ENCODE assay signal across 14 mouse cellular contexts in the genomic region with DNA sequence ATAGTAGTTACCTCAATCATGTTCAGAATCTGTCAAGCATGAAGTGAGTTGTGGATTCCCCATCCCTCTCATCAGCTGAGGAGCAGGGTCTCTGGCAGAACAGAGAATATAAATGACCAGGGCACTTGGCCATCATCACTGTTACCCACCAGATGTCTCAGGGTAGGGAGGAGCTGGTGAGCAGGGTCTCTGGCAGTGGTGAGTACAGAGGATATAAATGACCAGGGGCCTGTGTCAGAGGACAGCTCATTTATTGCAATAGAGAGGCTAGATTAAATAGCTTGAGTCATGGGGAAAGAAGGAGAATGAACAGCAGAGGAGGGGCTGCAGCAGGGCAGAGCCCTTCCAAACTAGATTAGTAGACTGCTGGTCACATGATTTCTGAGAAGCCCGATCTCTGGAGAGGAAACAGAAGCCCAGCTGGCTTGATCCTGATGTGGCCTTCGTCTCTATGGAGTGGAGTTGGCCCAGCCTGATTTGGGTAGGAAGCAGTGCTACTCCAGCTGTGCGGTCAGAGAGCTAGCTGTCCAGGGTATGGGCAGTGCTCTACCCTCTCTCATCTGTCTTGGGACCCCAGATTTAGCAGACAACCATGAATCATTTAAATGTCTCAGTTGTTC.
DNase-seq lines count a peak whose midpoint lies in the region; ATAC-seq and TF ChIP-seq lines count a peak whose summit lies in the region.
"Had no signal": no experiment of that assay in that cellular context is flagged by ENCODE, and none has a peak within 500 bp of the region (broad histone marks: within the 10 kb centered on the region; RNA-seq: fewer than 3 reads in every experiment).

No protein-coding gene starts in this region.

- H3K27me3 ChIP-seq in hindbrain, postnatal 0 days (ENCODE audit: insufficient read depth, low read length) = no peaks in the 10 kb centered on the region
- no peaks in the 10 kb centered on the region for H3K27me3 ChIP-seq in hindbrain, embryonic 10.5 days (ENCODE audit: insufficient read depth, poor library complexity, severe bottlenecking)
- no peaks in the 10 kb centered on the region for H3K27me3 ChIP-seq in megakaryocyte, embryonic 14.5 days (replicated peaks)
- H3K27me3 ChIP-seq: heart, embryonic 15.5 days; limb, embryonic 15.5 days had no signal

- H3K4me1 ChIP-seq in hindbrain, postnatal 0 days (ENCODE audit: insufficient read depth, low read length) = no peaks in the 10 kb centered on the region
- H3K4me1 ChIP-seq in hindbrain, embryonic 10.5 days (replicated peaks) = no peaks in the 10 kb centered on the region
- H3K4me1 ChIP-seq in megakaryocyte, embryonic 14.5 days = peaks cover 8% of the 10 kb centered on the region
- H3K4me1 ChIP-seq: heart, embryonic 15.5 days; limb, embryonic 15.5 days had no signal

- TF ChIP-seq CTCF in hindbrain, postnatal 0 days (IDR thresholded peaks at IDR 0.05; ENCODE audit: low read depth) = no peak

- no peak overlapping the region for H3K4me3 ChIP-seq in hindbrain, postnatal 0 days (ENCODE audit: low read length)
- no peak overlapping the region for H3K4me3 ChIP-seq in hindbrain, embryonic 10.5 days
- peak overlapping the region; percentile 75 for H3K4me3 ChIP-seq in megakaryocyte, embryonic 14.5 days (replicated peaks)
- H3K4me3 ChIP-seq: heart, embryonic 15.5 days; limb, embryonic 15.5 days had no signal

- 63% methylated on average over 3 of the region's 3 CpGs for WGBS in hindbrain, postnatal 0 days
- WGBS in hindbrain, embryonic 10.5 days = 75% methylated on average over 3 of the region's 3 CpGs

- ATAC-seq in hindbrain, postnatal 0 days = 0 out of 2 replicates have a peak, but pooled peaks have one; percentile 32
- no peak for ATAC-seq in megakaryocyte, adult 5-6 weeks (ENCODE audit: poor library complexity, severe bottlenecking)
- ATAC-seq: activated CD4-positive, CD25-positive, alpha-beta regulatory T cell, adult 4 months; intestine, postnatal 0 days had no signal

- no peak overlapping the region for H3K27ac ChIP-seq in hindbrain, postnatal 0 days
- no peak overlapping the region for H3K27ac ChIP-seq in hindbrain, embryonic 10.5 days
- H3K27ac ChIP-seq: heart, embryonic 15.5 days; limb, embryonic 15.5 days had no signal

- DNase-seq in cerebellum, postnatal 10 days = peak; percentile 9 to 29
- no peak for DNase-seq in cerebellum, postnatal 25 days
- no peak for DNase-seq in hindbrain, postnatal 0 days (ENCODE audit: low spot score)
- DNase-seq in hindbrain, embryonic 10.5 days (ENCODE audit: low spot score) = no peak
- peak; percentile 12 for DNase-seq in mesoderm, embryonic 11.5 days (ENCODE audit: low read depth, low spot score)
- no peak for DNase-seq in testis, postnatal 10 days (ENCODE audit: low spot score)
- DNase-seq: layer of hippocampus, postnatal 36 days; lung, postnatal 14 days had no signal

- no peaks in the 10 kb centered on the region for H3K9me3 ChIP-seq in hindbrain, postnatal 0 days (ENCODE audit: low read length)
- no peaks in the 10 kb centered on the region for H3K9me3 ChIP-seq in hindbrain, embryonic 10.5 days
- no peaks in the 10 kb centered on the region for H3K9me3 ChIP-seq in megakaryocyte, embryonic 14.5 days
- H3K9me3 ChIP-seq: heart, embryonic 15.5 days; limb, embryonic 15.5 days had no signal

- H3K9ac ChIP-seq in hindbrain, postnatal 0 days (replicated peaks; ENCODE audit: low read length) = no peak overlapping the region
- H3K9ac ChIP-seq: heart, embryonic 15.5 days; limb, embryonic 15.5 days had no signal

- H3K4me2 ChIP-seq in hindbrain, postnatal 0 days (ENCODE audit: low read depth, low read length) = no peak overlapping the region
- H3K4me2 ChIP-seq: heart, embryonic 15.5 days; limb, embryonic 15.5 days had no signal

- H3K36me3 ChIP-seq in hindbrain, postnatal 0 days (ENCODE audit: insufficient read depth, low read length) = no peaks in the 10 kb centered on the region
- H3K36me3 ChIP-seq in hindbrain, embryonic 10.5 days = no peaks in the 10 kb centered on the region
- H3K36me3 ChIP-seq in megakaryocyte, embryonic 14.5 days (replicated peaks; ENCODE audit: low read length) = no peaks in the 10 kb centered on the region
- H3K36me3 ChIP-seq: heart, embryonic 15.5 days; limb, embryonic 15.5 days had no signal

Comparison
In these comparisons a context has a peak if more than half of its experiments do, and no peak if none do; other contexts are left out.
1. DNase-seq: peak in cerebellum, postnatal 10 days (2 of 2) and mesoderm, embryonic 11.5 days (single experiment); none in cerebellum, postnatal 25 days (0 of 2), hindbrain, postnatal 0 days (single experiment), hindbrain, embryonic 10.5 days (single experiment) and testis, postnatal 10 days (single experiment).